Mouse (Mus musculus) testis, adult 2 months (tissue): ENCODE measurements around the gene Cplx3.

Source experiments
- CTCF ChIP-seq: fragments of 200-500 bp; IDR thresholded peaks from 2 replicates; pipeline ENCODE4 v1.5.1; 2012; ENCODE audit warnings: low read depth, mild to moderate bottlenecking, inconsistent platforms, low read length, moderate library complexity; ENCODE audit not compliant: control insufficient read depth, insufficient read depth, insufficient replicate concordance
- POLR2A ChIP-seq: fragments of 200-500 bp; IDR thresholded peaks from 2 replicates; pipeline ENCODE4 v1.6.1; 2012; ENCODE audit warnings: low read depth, mild to moderate bottlenecking, inconsistent platforms, low read length, moderate library complexity; ENCODE audit not compliant: control insufficient read depth

GRCm38 (mm10) chr9:57614786-57615185, 8.7 kb upstream of the Cplx3 start:
- no peak for TF ChIP-seq CTCF
- TF ChIP-seq POLR2A, result no peak
